Mouse (Mus musculus): ENCODE results near the gene Psd4. TPM values are rescaled to one million over a fixed set of nuclear protein-coding genes. Genes with fewer than 3 reads are reported as not detected.

Gene Psd4
- polyA plus RNA-seq, 1 experiment, result 41.1 TPM

DNA sequence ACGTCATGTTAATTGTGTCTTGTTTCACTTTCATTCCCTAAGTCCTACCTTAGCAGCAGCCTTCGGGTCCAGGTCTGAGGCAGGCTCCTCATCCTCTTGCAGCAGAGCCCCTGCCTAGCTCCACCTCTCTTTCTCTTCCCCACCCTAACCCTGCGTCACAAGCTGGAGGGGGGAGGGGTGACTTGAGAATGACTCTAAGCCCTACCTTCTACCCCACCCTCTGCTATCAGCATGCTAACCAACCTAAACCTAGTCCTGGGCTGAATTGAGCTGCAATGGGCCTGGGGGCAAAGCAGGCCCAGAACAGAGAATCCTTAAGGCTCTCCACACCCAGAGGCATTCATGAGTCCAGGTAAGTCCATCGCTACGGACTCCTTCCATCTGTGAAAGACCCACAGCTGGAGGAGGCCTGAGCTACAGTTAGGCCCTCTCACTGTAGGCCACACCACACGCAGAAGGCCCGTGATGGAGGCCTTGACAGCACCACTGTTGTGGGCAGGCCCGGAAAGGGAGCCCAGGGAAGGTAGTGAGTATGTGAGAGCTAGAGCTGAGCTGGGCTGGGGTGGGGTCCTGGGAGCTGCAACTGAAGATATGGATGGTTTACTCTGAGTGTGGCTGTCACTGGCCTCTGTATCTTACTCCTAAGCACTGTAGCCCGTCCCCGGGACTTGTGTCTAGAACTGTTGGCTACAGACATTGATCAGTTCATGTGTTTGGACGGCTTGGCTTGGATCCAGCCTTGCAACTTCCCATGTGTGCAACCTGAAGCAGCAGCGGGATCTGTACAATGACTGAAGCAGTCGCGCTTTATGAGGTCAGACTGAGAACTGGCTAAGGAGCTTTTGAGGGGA is 18.0 kb downstream of the Psd4 start:
- peak; percentile 74 to 80 for DNase-seq (ENCODE audit: low read depth in 1 of 2, low spot score in 2 of 2)
- TF ChIP-seq CTCF (IDR thresholded peaks at IDR 0.05; ENCODE audit: extremely low read depth, insufficient read depth, insufficient read length, insufficient replicate concordance) (no peak), POLR2A (IDR thresholded peaks at IDR 0.05; ENCODE audit: low read depth, low read length) (peak; percentile 48; the same call in 1 of the 2 replicates)
- Histone ChIP-seq H3K27ac (ENCODE audit: insufficient read depth, low read length) (peak overlapping the region; percentile 97), H3K36me3 (ENCODE audit: control insufficient read depth, insufficient read depth, low read length) (no peaks in the 10 kb centered on the region; the same call in 1 of the 2 replicates), H3K4me3 (ENCODE audit: extremely low read depth, insufficient read depth, insufficient read length) (peak overlapping the region; percentile 77), H3K27me3 (ENCODE audit: control insufficient read depth, insufficient read depth, low read length) (no peaks in the 10 kb centered on the region), H3K4me1 (ENCODE audit: control insufficient read depth, insufficient read depth, insufficient read length) (peaks cover 44% of the 10 kb centered on the region; the same call in 1 of the 2 replicates)
- 21% methylated on average over 14 of the region's 14 CpGs for WGBS

DNA sequence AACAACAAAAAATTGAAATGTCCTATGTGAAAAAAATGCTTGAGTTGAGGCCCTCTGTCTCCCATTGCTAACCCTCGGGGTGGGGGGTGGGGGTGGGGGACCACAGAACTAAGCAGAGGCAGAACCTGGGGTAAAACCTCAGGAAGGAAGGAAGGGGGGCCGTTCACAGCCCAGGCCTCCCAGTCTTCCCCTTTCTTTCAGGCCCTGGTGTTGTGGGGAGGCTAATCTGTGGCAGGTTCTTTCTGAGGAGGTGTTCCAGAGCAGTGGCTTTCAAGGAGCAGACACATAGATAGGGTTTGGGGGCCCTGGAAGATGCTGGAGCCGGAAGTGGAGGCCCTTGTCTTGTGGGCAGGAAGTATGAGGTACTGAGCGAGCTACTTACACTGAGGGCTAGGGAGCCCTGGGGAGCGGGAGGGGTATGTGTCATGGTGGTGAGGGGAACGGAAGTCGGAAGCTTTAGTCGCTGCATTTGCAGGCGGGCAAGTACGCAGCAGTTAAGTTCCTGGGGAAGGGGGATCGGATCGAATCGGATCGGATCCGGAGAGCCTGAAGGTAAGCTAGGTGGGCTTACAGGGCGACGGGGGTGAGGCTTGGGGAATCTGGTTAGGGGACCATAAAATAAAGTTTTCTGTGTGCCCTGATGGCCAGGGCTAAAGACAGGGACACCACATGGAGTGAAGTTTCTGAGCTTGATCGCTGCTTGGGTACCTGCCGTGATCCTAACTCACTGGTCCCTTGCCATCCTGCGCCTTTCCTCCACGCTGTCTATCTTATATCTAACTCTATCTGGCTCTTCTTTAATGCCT is 19.0 kb downstream of the Psd4 start:
- peak; percentile 69 to 81 for DNase-seq (ENCODE audit: low read depth in 1 of 2, low spot score in 2 of 2)
- H3K4me3 ChIP-seq (ENCODE audit: extremely low read depth, insufficient read depth, insufficient read length), result peak overlapping the region; percentile 77
- 9% methylated on average over 21 of the region's 21 CpGs for WGBS
- peaks cover 44% of the 10 kb centered on the region; the same call in 1 of the 2 replicates for H3K4me1 ChIP-seq (ENCODE audit: control insufficient read depth, insufficient read depth, insufficient read length)
- H3K36me3 ChIP-seq (ENCODE audit: control insufficient read depth, insufficient read depth, low read length), result no peaks in the 10 kb centered on the region; the same call in 1 of the 2 replicates
- peak overlapping the region; percentile 97 for H3K27ac ChIP-seq (ENCODE audit: insufficient read depth, low read length)
- TF ChIP-seq POLR2A (IDR thresholded peaks at IDR 0.05; ENCODE audit: low read depth, low read length), result peak; percentile 83
- TF ChIP-seq CTCF (IDR thresholded peaks at IDR 0.05; ENCODE audit: extremely low read depth, insufficient read depth, insufficient read length, insufficient replicate concordance), result no peak
- no peaks in the 10 kb centered on the region for H3K27me3 ChIP-seq (ENCODE audit: control insufficient read depth, insufficient read depth, low read length)

DNA sequence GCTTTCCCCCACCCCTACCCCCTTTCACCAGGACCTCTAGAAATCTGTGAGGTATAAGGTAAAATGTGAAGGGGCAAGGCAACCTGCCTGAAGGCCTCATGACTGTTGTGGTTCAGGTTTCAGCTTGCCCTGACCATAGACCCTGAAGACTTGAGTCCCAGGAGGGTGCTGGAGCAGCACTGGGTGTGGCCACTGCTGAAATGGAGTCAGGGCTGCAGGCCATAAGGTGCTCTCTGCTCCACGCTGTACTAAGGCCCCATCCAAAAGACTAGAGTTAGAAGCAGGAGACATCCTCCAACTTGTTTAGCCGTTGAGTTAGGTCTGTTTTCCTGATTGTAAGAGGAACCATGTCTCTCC is 19.6 kb downstream of the Psd4 start:
- Histone ChIP-seq H3K27ac (ENCODE audit: insufficient read depth, low read length) (peak overlapping the region; percentile 97), H3K4me3 (ENCODE audit: extremely low read depth, insufficient read depth, insufficient read length) (peak overlapping the region; percentile 77), H3K36me3 (ENCODE audit: control insufficient read depth, insufficient read depth, low read length) (no peaks in the 10 kb centered on the region; the same call in 1 of the 2 replicates), H3K27me3 (ENCODE audit: control insufficient read depth, insufficient read depth, low read length) (no peaks in the 10 kb centered on the region), H3K4me1 (ENCODE audit: control insufficient read depth, insufficient read depth, insufficient read length) (peaks cover 44% of the 10 kb centered on the region; the same call in 1 of the 2 replicates)
- 3% methylated on average over 2 of the region's 2 CpGs for WGBS
- DNase-seq (ENCODE audit: low read depth in 1 of 2, low spot score in 2 of 2), result peak in 1 of 2 experiments; percentile 25
- TF ChIP-seq POLR2A (IDR thresholded peaks at IDR 0.05; ENCODE audit: low read depth, low read length), result no peak
- TF ChIP-seq CTCF (IDR thresholded peaks at IDR 0.05; ENCODE audit: extremely low read depth, insufficient read depth, insufficient read length, insufficient replicate concordance), result no peak

DNA sequence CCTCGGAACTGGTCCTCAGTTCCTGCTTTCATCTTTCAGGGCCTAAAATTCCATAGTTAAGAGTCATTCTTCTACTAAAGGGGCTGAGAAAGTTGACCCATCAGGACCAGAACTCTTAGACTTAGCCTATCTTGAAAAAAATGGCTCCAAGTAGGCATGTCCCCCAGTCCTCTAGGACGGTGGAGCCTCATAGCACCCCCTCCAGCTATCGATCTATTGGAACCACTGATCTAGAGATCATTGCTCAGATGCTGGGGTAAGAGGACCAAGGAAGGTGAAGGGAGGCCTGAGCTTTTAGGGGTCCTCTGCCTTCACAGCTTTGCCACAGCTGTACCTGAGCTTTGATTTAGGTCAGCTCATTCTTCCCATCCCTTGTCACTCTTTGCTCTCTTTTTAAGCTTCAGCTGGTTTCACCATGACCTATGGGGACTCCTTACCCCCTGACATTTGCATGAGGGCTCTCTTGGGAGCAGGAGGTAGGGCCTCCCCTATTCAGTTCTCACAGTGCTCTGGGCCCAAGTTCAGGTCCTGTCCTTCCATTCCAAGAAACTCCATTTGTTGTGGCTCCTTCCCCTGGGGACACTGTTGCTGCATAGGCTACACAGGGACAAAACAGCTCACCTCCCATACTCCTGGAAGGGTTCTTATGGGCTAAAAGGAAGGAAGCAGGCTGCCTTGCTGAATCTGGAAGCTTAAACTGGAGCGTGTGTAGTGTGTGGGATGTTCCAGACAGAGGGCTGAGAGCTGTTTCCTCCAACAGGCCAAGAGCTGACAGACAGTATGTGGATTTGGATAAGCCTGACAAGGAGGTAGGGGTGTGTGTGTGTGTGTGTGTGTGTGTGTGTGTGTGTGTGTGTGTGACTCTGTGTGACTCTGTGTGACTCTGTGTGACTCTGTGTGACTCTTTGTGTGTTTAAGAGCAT is 20.2 kb downstream of the Psd4 start:
- no peaks in the 10 kb centered on the region; the same call in 1 of the 2 replicates for H3K36me3 ChIP-seq (ENCODE audit: control insufficient read depth, insufficient read depth, low read length)
- H3K4me3 ChIP-seq (ENCODE audit: extremely low read depth, insufficient read depth, insufficient read length), result peak overlapping the region; percentile 77
- peak in 1 of 2 experiments; percentile 49 for DNase-seq (ENCODE audit: low read depth in 1 of 2, low spot score in 2 of 2)
- 27% methylated on average over 4 of the region's 4 CpGs for WGBS
- H3K27me3 ChIP-seq (ENCODE audit: control insufficient read depth, insufficient read depth, low read length), result no peaks in the 10 kb centered on the region
- peaks cover 42% of the 10 kb centered on the region; the same call in 1 of the 2 replicates for H3K4me1 ChIP-seq (ENCODE audit: control insufficient read depth, insufficient read depth, insufficient read length)
- TF ChIP-seq CTCF (IDR thresholded peaks at IDR 0.05; ENCODE audit: extremely low read depth, insufficient read depth, insufficient read length, insufficient replicate concordance) (no peak), POLR2A (IDR thresholded peaks at IDR 0.05; ENCODE audit: low read depth, low read length) (no peak)
- peak overlapping the region; percentile 3; the same call in 1 of the 2 replicates for H3K27ac ChIP-seq (ENCODE audit: insufficient read depth, low read length)

DNA sequence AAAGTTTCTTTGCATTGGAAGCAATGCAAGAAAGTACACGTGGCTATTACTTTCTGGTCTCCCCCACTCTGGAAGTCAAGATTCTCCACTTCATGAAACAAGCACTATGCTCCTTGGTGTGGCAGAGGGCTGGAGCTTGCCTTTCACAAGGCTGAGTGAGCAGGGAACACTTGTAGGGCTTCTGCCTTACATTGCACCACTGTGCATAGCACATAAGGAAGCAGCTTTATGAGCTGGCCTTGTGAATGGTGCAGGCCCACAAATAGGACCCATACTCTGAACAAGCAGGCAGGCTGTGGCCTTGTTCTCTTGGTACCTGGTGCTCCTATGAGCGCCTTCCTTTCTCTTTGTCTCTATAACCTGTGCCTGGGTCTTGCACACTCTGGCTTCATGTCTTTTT is 25.9 kb downstream of the Psd4 start:
- Histone ChIP-seq H3K27me3 (ENCODE audit: control insufficient read depth, insufficient read depth, low read length) (no peaks in the 10 kb centered on the region), H3K36me3 (ENCODE audit: control insufficient read depth, insufficient read depth, low read length) (peaks cover 33% of the 10 kb centered on the region), H3K27ac (ENCODE audit: insufficient read depth, low read length) (no peak overlapping the region), H3K4me3 (ENCODE audit: extremely low read depth, insufficient read depth, insufficient read length) (no peak overlapping the region), H3K4me1 (ENCODE audit: control insufficient read depth, insufficient read depth, insufficient read length) (peaks cover 9% of the 10 kb centered on the region; the same call in 1 of the 2 replicates)
- no peak for DNase-seq (ENCODE audit: low read depth in 1 of 2, low spot score in 2 of 2)
- no peak for TF ChIP-seq CTCF (IDR thresholded peaks at IDR 0.05; ENCODE audit: extremely low read depth, insufficient read depth, insufficient read length, insufficient replicate concordance)
- no peak for TF ChIP-seq POLR2A (IDR thresholded peaks at IDR 0.05; ENCODE audit: low read depth, low read length)
- 86% methylated on average over 2 of the region's 2 CpGs for WGBS

DNA sequence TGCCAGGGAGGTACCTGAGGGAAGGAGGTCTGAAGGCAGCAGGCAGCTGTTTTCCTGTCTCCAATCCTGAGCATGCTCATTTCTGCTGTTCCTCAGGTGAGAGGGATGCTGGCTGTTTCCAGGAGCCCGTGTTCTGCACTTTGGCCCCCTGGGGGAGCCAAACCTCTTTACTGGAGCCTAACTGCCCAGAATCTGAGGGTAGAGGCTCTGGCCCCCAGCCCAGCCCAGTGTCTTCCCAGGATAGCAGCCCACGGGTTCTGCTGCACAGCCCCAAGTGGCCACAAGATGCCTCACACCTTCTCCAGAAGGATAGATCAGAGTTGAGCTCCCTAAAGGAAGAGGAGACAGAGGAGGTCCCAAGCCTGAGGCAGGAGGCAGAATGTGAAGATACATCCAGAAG is 29.7 kb downstream of the Psd4 start:
- H3K27ac ChIP-seq (ENCODE audit: insufficient read depth, low read length), result no peak overlapping the region
- 62% methylated on average over 2 of the region's 2 CpGs for WGBS
- H3K4me3 ChIP-seq (ENCODE audit: extremely low read depth, insufficient read depth, insufficient read length), result no peak overlapping the region
- peaks cover 63% of the 10 kb centered on the region for H3K36me3 ChIP-seq (ENCODE audit: control insufficient read depth, insufficient read depth, low read length)
- no peaks in the 10 kb centered on the region for H3K4me1 ChIP-seq (ENCODE audit: control insufficient read depth, insufficient read depth, insufficient read length)
- no peak for TF ChIP-seq POLR2A (IDR thresholded peaks at IDR 0.05; ENCODE audit: low read depth, low read length)
- no peak for TF ChIP-seq CTCF (IDR thresholded peaks at IDR 0.05; ENCODE audit: extremely low read depth, insufficient read depth, insufficient read length, insufficient replicate concordance)
- H3K27me3 ChIP-seq (ENCODE audit: control insufficient read depth, insufficient read depth, low read length), result no peaks in the 10 kb centered on the region
- no peak for DNase-seq (ENCODE audit: low read depth in 1 of 2, low spot score in 2 of 2)

Data from spleen, adult 2 months (tissue).